Mouse (Mus musculus) lung, embryonic 15.5 days (tissue): ENCODE measurements at regions not wholly inside any gene's neighbourhood (a gene's known extent, or its start where the extent isn't known, plus 50 kb on each side); places are given as distances from the start of the nearest gene placed in this dataset.

Experiments
- ATAC-seq: fragments of 200-750 bp; cut with Nextera tagmentation; 2 replicates; pipeline ENCODE4 v1.8.0; 2017; ENCODE audit warnings: moderate number of reproducible peaks, borderline replicate concordance; ENCODE audit not compliant: low FRiP score, low TSS enrichment; ENCODE audit errors: extremely low read depth
- H3K27ac ChIP-seq: fragments of 300-500 bp; sonication (generic); 2 replicates; pipeline ENCODE4 v1.5.1; 2015; ENCODE audit warnings: moderate library complexity, mild to moderate bottlenecking, inconsistent platforms
- H3K27me3 ChIP-seq: fragments of 300-500 bp; sonication (generic); 2 replicates; pipeline ENCODE4 v1.6.1; 2015; ENCODE audit warnings: inconsistent platforms
- H3K36me3 ChIP-seq: fragments of 300-500 bp; sonication (generic); 2 replicates; pipeline ENCODE4 v1.6.1; 2015; ENCODE audit warnings: inconsistent platforms
- H3K4me1 ChIP-seq: fragments of 300-500 bp; sonication (generic); 2 replicates; pipeline ENCODE4 v1.6.1; 2015; ENCODE audit warnings: inconsistent platforms
- H3K4me2 ChIP-seq: fragments of 300-500 bp; sonication (generic); 2 replicates; pipeline ENCODE4 v1.6.1; 2015; ENCODE audit warnings: inconsistent platforms, mild to moderate bottlenecking, moderate library complexity
- H3K4me3 ChIP-seq: fragments of 300-500 bp; sonication (generic); 2 replicates; pipeline ENCODE4 v1.5.1; 2015; ENCODE audit warnings: mild to moderate bottlenecking, inconsistent platforms
- H3K9ac ChIP-seq: fragments of 300-500 bp; sonication (generic); 2 replicates; pipeline ENCODE4 v1.6.1; 2015; ENCODE audit warnings: inconsistent platforms
- H3K9me3 ChIP-seq: fragments of 300-500 bp; sonication (generic); 2 replicates; pipeline ENCODE4 v1.6.1; 2016; ENCODE audit warnings: inconsistent platforms
- WGBS: fragments of 180-500 bp; shearing (Covaris S2); methylation state at CpG from one replicate; pipeline ENCODE4 v1.1.7; 2015; 5-methylcytosine and 5-hydroxymethylcytosine counted together

DNA sequence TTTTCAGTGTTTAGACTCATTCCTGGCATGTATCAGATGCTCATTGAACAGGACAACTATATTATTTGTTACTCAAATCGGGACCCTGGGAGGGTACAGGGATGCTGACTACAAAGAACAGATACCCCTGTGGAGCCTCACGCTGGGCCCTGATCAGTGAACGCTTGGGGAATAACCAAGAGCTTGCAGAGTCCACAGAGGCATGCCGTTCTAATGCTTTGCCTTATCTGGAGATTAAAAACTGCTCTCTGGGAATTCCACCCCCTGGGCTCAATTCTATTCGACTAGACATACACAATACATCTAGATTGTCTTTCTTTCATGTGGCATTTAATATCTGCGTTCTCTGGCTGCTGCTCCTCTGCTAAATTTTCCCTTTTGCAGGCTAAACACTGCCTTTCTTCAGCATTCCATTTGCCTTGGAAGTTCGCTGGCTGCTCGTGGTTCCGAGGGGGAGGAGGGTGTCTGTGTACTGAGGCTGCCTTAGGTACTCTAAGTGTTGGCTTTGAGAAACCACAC lies 272.8 kb downstream of the Foxo1 start:
- no peaks in the 10 kb centered on the region for H3K36me3 ChIP-seq
- peaks cover 4% of the 10 kb centered on the region for H3K4me1 ChIP-seq
- H3K27ac ChIP-seq: no peak overlapping the region
- WGBS: 31% methylated on average over 9 of the region's 9 CpGs
- H3K27me3 ChIP-seq: no peaks in the 10 kb centered on the region
- H3K4me2 ChIP-seq: no peak overlapping the region
- H3K9ac ChIP-seq: no peak overlapping the region
- ATAC-seq: no peak
- no peak overlapping the region for H3K4me3 ChIP-seq
- H3K9me3 ChIP-seq: no peaks in the 10 kb centered on the region

DNA sequence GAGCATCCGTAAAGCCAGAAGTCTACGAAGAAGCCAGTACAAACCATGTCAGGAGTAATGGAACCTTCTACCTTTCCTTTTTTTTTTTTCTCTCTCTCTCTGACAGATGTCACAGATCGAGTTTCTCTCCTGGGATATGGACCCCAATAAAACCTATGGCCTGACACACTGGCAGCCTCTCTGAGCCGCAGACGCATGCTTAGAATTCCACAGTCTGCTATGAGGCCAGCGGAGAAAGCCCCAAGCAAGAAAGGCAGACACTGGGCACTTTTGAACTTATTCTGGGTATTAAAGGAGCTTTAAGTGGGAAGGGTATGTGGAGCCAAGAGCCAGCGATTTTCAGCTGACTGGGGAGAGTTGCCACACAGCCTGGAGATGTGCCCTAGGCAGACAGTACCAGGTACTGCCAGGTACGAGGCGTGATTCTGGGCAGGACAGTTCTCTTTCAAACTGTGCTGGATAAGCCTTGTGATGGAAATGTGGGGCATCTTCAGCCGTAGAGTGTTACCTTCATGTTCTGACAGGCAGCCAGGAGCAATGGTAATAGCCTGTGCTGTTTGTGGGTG lies 271.8 kb downstream of the Foxo1 start:
- WGBS: 46% methylated on average over 10 of the region's 10 CpGs
- ATAC-seq: no peak
- Histone ChIP-seq H3K4me2 (no peak overlapping the region), H3K27ac (no peak overlapping the region), H3K4me1 (peaks cover 13% of the 10 kb centered on the region), H3K36me3 (no peaks in the 10 kb centered on the region), H3K4me3 (no peak overlapping the region), H3K9ac (no peak overlapping the region), H3K9me3 (no peaks in the 10 kb centered on the region), H3K27me3 (no peaks in the 10 kb centered on the region)

DNA sequence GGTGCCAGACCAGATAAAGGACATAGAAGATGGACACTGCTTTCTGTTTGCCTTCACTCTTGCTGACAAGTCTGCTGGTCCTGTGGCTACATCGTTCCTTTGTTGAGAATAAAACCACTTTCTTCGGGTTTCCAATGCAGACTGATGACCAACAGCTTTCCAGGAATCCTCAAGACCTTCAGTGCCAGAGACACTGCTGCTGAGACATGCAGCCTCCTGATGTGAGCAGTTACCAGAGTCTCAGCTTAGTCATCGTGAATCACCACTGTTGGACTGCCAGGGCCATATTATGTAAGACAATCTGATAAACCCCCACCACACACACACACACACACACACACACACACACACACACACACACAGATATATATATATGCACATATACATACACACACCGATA lies 270.2 kb downstream of the Foxo1 start:
- Histone ChIP-seq H3K9me3 (no peaks in the 10 kb centered on the region), H3K9ac (no peak overlapping the region), H3K4me3 (no peak overlapping the region), H3K27me3 (no peaks in the 10 kb centered on the region), H3K27ac (no peak overlapping the region), H3K36me3 (no peaks in the 10 kb centered on the region), H3K4me2 (no peak overlapping the region), H3K4me1 (peaks cover 13% of the 10 kb centered on the region)
- ATAC-seq: no peak
- WGBS: 81% methylated on average over 4 of the region's 4 CpGs

DNA sequence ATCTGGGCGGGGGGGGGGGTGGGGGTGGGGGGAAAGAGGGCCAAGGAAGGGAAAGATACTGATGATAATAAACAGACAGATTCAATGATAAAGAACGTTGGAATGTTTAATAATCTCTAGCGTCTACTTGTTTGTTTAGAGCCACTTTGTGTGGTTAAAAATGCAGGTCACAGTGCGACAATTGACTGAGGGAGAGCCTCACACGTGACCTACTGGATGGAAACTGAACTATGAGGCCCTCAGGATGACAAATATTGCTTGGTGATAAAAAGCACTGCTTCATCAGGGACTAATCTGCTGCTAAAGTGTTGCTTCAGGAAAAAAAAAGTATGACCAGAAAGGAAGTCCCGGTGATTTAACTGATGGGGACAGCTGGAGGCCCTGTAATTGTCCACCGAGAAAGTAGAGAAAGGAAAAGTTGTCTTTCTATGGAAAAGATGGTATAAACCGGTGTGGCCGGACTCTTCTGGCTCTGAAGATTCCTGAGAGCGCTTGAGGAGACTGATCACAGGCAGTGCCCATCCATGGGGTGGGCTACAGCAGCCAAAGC lies 269.3 kb downstream of the Foxo1 start:
- no peaks in the 10 kb centered on the region for H3K36me3 ChIP-seq
- ATAC-seq: no peak
- H3K9ac ChIP-seq: no peak overlapping the region
- no peak overlapping the region for H3K4me3 ChIP-seq
- H3K27me3 ChIP-seq: no peaks in the 10 kb centered on the region
- 57% methylated on average over 10 of the region's 10 CpGs for WGBS
- peaks cover 13% of the 10 kb centered on the region for H3K4me1 ChIP-seq
- H3K9me3 ChIP-seq: no peaks in the 10 kb centered on the region
- no peak overlapping the region for H3K27ac ChIP-seq
- no peak overlapping the region for H3K4me2 ChIP-seq

DNA sequence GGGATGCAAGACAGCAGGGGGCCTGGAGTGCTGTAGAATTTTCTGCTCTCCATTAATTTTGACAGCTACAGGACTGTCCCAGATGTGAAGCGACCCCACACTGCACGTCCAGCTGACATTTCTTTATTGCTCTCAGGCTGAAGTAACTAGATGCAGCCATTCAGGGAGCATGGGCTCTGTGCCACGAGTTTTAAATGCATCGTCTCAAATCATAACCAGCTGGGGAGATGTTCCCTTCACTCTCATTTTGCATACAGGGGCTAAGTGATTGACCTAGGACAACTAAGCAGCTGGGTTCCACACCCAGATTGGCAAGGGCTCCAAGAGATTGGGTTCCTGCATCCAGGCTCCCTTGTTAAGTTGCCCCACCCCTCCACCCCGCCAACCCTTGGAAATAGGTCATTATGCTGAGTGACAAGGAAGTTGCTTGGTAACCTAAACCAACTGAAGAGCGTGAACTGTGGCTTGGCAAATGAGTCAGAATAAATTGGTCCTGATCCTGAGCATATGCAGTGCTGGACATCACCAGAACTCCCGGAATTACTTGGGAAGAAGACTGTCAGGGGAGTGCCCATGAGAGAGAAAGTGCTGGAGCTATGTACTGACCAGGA lies 267.4 kb downstream of the Foxo1 start:
- Histone ChIP-seq H3K4me1 (peaks cover 13% of the 10 kb centered on the region), H3K4me3 (no peak overlapping the region), H3K27ac (no peak overlapping the region), H3K36me3 (no peaks in the 10 kb centered on the region), H3K27me3 (no peaks in the 10 kb centered on the region; the same call in 1 of the 2 replicates), H3K9me3 (no peaks in the 10 kb centered on the region), H3K9ac (no peak overlapping the region), H3K4me2 (no peak overlapping the region)
- 39% methylated on average over 7 of the region's 7 CpGs for WGBS
- ATAC-seq: peak; percentile 67; the same call in 1 of the 2 replicates

DNA sequence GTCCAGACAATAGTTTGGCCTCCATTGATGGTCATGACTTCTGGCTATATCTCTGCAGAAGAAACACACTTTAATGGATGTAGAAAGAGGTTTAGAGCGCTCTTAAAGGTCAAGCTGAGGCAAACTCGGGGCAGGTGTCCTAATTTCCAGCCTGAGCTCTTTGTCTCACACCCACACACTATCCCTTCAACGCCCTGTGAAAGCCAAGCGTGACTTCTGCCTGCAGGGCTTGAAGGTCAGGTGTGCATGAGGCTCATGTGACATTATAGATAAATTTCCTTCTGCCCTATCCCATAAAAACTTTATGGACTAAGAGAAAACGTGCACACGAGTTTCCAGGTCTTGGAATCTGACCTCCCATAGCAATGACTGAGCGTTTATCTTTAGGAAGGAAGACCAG lies 266.0 kb downstream of the Foxo1 start:
- no peaks in the 10 kb centered on the region for H3K9me3 ChIP-seq
- no peak overlapping the region for H3K4me2 ChIP-seq
- no peak overlapping the region for H3K4me3 ChIP-seq
- no peaks in the 10 kb centered on the region for H3K36me3 ChIP-seq
- no peak overlapping the region for H3K27ac ChIP-seq
- 0 out of 2 replicates have a peak, but pooled peaks cover 9% of the 10 kb centered on the region for H3K4me1 ChIP-seq
- ATAC-seq: no peak
- no peaks in the 10 kb centered on the region; the same call in 1 of the 2 replicates for H3K27me3 ChIP-seq
- H3K9ac ChIP-seq: no peak overlapping the region
- 60% methylated on average over 7 of the region's 7 CpGs for WGBS

DNA sequence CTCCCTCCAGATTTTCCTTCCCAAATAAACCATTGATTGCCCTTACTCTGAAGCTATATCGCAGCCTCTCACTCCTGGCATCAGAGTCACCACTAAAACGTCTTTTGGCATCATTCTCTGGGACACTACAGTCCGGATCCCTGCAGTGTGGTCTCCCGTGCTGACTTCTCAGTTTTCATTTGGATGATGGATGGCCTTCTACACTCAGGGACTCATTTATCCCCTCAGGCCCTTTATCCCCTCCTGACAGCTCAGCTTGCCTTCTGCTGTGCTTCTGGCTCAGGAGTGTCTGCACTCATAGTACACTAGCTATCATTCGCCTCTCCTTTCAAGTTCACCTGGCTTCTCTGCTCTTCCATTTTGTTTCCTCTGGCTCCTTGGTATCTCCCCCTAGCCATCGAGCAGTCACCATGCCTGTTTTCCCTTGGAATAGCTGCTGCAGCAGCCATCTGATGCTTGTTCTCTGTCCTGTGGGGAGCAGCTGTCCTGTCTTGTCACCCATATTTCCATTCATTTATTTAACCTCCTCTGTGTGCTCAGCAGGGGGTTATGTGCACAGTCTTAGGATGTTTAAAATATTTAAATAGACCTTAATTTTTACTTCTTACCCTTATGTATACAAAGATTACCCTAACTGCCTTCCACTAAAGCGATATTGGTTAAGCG lies 263.7 kb downstream of the Foxo1 start:
- 40% methylated on average over 8 of the region's 8 CpGs for WGBS
- Histone ChIP-seq H3K27me3 (no peaks in the 10 kb centered on the region; the same call in 1 of the 2 replicates), H3K9me3 (no peaks in the 10 kb centered on the region), H3K4me2 (no peak overlapping the region), H3K4me3 (no peak overlapping the region), H3K27ac (no peak overlapping the region), H3K36me3 (no peaks in the 10 kb centered on the region), H3K4me1 (0 out of 2 replicates have a peak, but pooled peaks cover 9% of the 10 kb centered on the region), H3K9ac (no peak overlapping the region)
- no peak for ATAC-seq

DNA sequence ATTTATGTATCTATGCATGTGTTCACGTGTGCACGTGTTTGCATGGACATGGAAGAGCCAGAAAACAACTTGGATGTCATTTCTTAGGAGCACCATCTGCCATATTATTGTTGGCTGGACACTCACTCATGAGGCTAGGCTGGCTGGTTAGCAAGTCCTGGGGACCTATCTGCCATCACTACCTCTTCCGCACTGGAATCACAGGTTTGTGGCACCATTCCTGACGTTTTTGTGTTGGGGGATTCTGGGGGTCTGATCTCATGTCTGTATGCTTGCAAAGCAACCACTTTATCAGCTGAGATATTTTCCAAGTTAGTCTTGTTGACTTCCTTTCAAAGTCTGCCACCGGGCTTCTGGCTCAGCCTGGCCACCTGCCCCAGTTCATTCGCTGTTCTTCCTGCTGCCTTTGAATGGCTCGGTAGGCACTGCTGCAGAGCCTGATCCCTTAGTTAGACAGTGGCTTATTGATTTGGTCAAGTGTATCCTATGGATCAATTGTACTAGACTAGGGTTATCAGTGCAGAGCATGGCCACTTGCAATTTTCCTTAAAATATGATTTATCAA lies 262.4 kb downstream of the Foxo1 start:
- no peak overlapping the region for H3K4me3 ChIP-seq
- H3K4me1 ChIP-seq: 0 out of 2 replicates have a peak, but pooled peaks cover 5% of the 10 kb centered on the region
- ATAC-seq: no peak
- no peak overlapping the region for H3K27ac ChIP-seq
- H3K4me2 ChIP-seq: no peak overlapping the region
- no peaks in the 10 kb centered on the region for H3K9me3 ChIP-seq
- no peak overlapping the region for H3K9ac ChIP-seq
- H3K27me3 ChIP-seq: no peaks in the 10 kb centered on the region; the same call in 1 of the 2 replicates
- H3K36me3 ChIP-seq: no peaks in the 10 kb centered on the region
- 86% methylated on average over 7 of the region's 7 CpGs for WGBS

DNA sequence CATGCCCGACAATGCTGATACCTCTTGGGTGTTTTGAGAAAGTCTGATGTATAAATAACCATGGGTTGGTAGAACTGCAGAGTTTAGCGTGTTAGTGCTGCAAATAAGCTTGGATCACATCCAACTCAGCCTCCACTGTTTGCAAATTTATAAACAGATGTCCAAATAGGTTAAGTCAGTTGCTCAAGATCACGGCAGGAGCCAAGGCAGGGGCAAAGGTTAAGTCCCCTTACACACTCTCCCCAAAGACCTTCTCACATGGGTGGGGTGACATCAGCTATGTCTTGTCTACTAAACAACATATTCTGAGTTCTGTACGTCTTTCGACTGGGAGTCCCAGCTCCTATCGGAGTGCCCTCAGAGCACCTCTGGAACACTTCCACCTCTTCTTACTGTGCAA lies 261.0 kb downstream of the Foxo1 start:
- Histone ChIP-seq H3K9me3 (no peaks in the 10 kb centered on the region), H3K27me3 (no peaks in the 10 kb centered on the region; the same call in 1 of the 2 replicates), H3K4me2 (no peak overlapping the region), H3K27ac (no peak overlapping the region), H3K4me1 (no peaks in the 10 kb centered on the region), H3K9ac (no peak overlapping the region), H3K4me3 (no peak overlapping the region), H3K36me3 (no peaks in the 10 kb centered on the region)
- WGBS: 49% methylated on average over 6 of the region's 6 CpGs
- ATAC-seq: no peak

DNA sequence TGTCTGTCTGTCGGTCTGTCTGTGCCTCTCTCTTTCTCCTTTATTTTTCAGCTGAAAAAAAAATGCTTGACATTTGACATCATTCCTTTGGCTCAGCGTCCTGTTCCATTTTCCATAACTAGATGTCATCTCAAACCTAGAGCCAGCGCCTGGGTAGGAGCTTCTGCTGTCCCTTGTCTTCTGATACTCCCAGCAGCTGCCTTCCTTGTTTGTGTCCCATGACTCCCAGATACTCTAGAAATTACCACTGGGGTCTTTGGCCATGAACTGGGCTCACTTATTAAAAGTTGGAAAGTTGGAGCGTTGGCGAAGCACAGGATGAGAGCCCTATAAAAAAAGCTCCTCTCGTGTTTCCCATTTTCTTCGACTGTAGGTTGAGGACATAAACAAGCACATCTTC lies 260.4 kb downstream of the Foxo1 start:
- Histone ChIP-seq H3K4me1 (no peaks in the 10 kb centered on the region), H3K27ac (no peak overlapping the region), H3K4me3 (no peak overlapping the region), H3K27me3 (no peaks in the 10 kb centered on the region; the same call in 1 of the 2 replicates), H3K9ac (no peak overlapping the region), H3K9me3 (no peaks in the 10 kb centered on the region), H3K36me3 (no peaks in the 10 kb centered on the region), H3K4me2 (no peak overlapping the region)
- no peak for ATAC-seq
- WGBS: 77% methylated on average over 7 of the region's 7 CpGs

DNA sequence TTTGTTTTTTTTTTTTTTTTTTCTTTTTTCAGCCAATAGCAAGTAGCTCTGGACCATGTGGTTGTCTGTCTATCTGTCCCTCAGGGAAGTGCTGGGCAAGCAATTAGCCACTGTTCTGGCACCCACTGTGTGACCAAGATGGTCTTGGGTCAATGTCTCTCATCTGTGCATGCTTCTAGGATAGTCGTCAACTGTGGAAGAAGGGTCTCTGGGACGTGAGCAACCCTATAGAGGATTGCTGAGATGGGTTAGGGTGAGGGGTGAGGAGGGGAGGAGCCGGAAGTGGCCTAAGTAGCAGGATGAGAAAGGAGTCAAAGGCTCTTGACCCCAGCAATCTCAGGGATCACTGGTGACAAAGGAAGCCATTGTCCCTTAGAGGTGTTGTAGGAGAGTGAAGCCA lies 259.6 kb downstream of the Foxo1 start:
- H3K27ac ChIP-seq: no peak overlapping the region
- H3K9me3 ChIP-seq: no peaks in the 10 kb centered on the region
- H3K27me3 ChIP-seq: no peaks in the 10 kb centered on the region; the same call in 1 of the 2 replicates
- WGBS: 59% methylated on average over 3 of the region's 3 CpGs
- no peak overlapping the region for H3K4me3 ChIP-seq
- no peaks in the 10 kb centered on the region for H3K36me3 ChIP-seq
- H3K4me1 ChIP-seq: no peaks in the 10 kb centered on the region
- ATAC-seq: no peak
- no peak overlapping the region for H3K4me2 ChIP-seq
- H3K9ac ChIP-seq: no peak overlapping the region
